Mouse (Mus musculus): ENCODE measurements around the gene Cgrrf1. TPM values are rescaled to one million over a fixed set of nuclear protein-coding genes. Genes with fewer than 3 reads are reported as not detected.

The Cgrrf1 gene
- polyA plus RNA-seq, 1 experiment from 2014 or later: 33.9 TPM

DNA sequence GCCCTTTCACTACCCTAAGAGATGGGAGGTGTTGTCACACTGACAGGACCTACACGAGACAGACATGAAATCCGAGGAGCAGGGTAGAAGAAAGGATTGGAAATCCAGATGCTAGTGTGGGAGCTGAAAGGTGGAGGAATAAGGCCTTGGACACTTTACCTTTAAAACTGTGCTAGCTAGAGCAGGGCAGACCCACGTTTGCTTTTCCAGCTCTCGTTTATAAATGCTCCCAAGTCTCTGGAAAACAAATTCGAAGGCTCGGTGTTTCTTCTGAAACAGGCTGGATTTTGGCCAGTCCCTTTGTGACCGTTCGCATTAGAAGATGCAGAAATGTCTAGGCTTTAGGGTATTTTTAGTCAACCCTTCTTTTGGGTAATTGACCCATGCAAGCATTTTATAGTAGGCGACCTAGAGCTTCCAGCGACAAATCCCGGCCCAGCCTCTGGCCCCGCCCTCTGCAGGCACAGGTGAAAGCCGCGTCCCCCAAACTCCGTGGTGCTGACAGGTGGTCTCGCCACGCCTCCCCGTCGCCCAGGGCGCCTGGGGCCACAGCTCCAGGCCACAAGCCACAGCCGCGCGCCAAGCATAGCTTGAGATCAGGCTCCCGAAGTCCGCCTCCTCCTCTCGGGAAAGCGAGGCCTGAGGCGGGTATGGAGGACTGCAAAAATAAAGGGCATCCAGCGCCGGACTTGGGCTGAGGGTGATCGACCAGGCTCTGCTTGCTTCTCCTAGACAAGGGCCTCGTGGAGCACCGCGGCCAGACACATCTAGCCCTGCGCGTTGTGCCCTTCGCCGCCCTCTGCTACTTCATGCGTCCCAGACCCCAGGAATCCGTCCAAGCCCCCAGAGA lies 49.9 kb downstream of the Cgrrf1 start:
- Histone ChIP-seq H3K27ac (ENCODE audit: low read depth, low read length) (no peak overlapping the region), H3K27me3 (ENCODE audit: control insufficient read depth, insufficient read depth, low read length) (no peaks in the 10 kb centered on the region; the same call in 1 of the 2 replicates), H3K4me3 (ENCODE audit: low read depth, low read length) (peak overlapping the region; percentile 58), H3K9ac (ENCODE audit: low read length) (peak overlapping the region; percentile 71), H3K4me2 (ENCODE audit: low read depth, low read length, severe bottlenecking) (peak overlapping the region; percentile 80), H3K9me3 (ENCODE audit: control insufficient read depth, low read length) (no peaks in the 10 kb centered on the region), H3K36me3 (ENCODE audit: control insufficient read depth, insufficient read depth, low read length) (no peaks in the 10 kb centered on the region), H3K4me1 (replicated peaks; ENCODE audit: control insufficient read depth, insufficient read depth, low read length) (peaks cover 12% of the 10 kb centered on the region; the same call in 1 of the 2 replicates)
- WGBS: 3% methylated on average over 40 of the region's 40 CpGs
- DNase-seq (ENCODE audit: low spot score) (no peak), ATAC-seq (replicated peaks; ENCODE audit: low FRiP score) (peak; percentile 1; the same call in 1 of the 2 replicates)

DNA sequence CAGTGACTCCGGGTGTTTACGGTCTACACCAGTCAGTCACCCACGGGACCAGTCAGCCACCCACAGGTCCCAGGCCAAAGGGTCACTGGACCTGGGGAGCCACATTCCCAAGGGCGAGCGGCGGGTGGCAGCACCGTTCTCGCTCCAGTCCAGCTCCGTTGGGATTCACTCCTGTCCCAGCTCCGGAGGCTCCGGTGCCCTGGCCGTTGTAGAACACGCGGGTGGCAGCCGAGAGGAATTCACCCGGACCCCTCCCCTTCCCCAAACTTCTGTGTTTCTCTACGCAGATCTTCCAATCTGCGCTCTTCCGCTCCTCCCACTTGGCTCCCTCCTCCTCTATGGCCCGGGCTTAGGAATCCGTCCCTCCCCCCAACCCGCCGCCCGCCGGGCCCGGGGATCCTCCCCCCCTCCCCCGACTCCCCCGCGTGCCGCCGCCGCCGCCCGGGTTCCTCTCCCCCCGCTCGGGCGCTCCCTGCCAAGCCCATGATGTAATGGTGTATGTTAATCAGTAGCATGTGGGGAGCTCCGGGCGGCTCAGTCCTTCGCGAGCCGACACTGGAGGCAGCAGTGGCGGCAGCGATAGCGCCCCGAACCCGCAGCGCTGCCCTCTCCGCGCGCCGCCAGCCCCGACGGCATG lies 50.6 kb downstream of the Cgrrf1 start, which contains the start of gene Samd4:
TSS of gene Samd4 (plus strand) at position 424 of the 637 bp plus-strand sequence.
- no peaks in the 10 kb centered on the region for H3K9me3 ChIP-seq (ENCODE audit: control insufficient read depth, low read length)
- H3K36me3 ChIP-seq (ENCODE audit: control insufficient read depth, insufficient read depth, low read length): no peaks in the 10 kb centered on the region
- H3K27me3 ChIP-seq (ENCODE audit: control insufficient read depth, insufficient read depth, low read length): no peaks in the 10 kb centered on the region; the same call in 1 of the 2 replicates
- H3K9ac ChIP-seq (ENCODE audit: low read length): peak within 1 kb of the TSS; percentile 71
- DNase-seq (ENCODE audit: low spot score) (peak; percentile 93), ATAC-seq (replicated peaks; ENCODE audit: low FRiP score) (peak; percentile 78)
- peaks cover 12% of the 10 kb centered on the region; the same call in 1 of the 2 replicates for H3K4me1 ChIP-seq (replicated peaks; ENCODE audit: control insufficient read depth, insufficient read depth, low read length)
- H3K4me3 ChIP-seq (ENCODE audit: low read depth, low read length): peak within 1 kb of the TSS; percentile 58
- WGBS: 1% methylated on average over 46 of the region's 54 CpGs
- peak within 1 kb of the TSS; percentile 68 for H3K27ac ChIP-seq (ENCODE audit: low read depth, low read length)
- peak within 1 kb of the TSS; percentile 80 for H3K4me2 ChIP-seq (ENCODE audit: low read depth, low read length, severe bottlenecking)

DNA sequence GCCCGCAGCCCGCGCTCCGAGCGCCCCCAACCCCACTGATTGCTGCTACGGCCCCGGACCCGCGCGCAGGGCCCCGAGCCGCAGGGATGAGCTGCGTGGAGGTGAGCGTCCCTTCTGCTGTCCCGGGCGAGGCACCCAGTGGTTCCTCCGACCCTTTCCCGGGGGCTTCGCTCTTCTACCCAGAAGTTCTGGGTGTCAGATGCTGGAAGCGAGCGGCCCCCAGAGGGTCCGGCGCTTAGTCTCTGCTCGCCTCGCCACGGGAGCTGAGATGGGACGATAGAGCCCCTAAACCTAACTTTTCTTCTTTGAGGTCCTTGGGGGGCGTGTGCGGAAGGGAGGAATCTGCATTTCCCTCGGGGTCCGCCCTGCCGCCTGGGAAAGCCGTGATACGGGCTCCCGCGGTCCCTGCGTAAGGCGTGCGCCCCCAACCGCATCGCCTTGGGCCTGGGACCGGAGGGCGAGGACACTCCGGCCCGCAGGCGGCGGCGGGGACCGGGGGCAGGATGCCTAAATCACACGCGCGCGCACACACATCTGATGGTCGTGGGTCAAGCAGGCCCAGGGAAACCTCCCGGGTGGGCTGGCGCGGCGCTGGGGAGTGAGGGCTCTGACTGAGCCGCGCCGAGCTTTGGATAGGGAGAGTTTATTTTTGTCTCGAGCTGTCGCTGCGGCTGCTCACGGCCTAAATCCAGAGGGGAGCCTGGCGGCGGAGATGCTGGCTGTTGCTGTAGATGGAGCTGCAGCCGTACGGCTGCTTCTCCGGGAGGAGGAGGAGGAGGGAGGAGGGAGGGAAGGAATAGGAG lies 51.3 kb downstream of the Cgrrf1 start:
- Histone ChIP-seq H3K4me1 (replicated peaks; ENCODE audit: control insufficient read depth, insufficient read depth, low read length) (peaks cover 12% of the 10 kb centered on the region; the same call in 1 of the 2 replicates), H3K4me3 (ENCODE audit: low read depth, low read length) (peak overlapping the region; percentile 58), H3K9me3 (ENCODE audit: control insufficient read depth, low read length) (no peaks in the 10 kb centered on the region), H3K27me3 (ENCODE audit: control insufficient read depth, insufficient read depth, low read length) (no peaks in the 10 kb centered on the region; the same call in 1 of the 2 replicates), H3K27ac (ENCODE audit: low read depth, low read length) (peak overlapping the region; percentile 68), H3K36me3 (ENCODE audit: control insufficient read depth, insufficient read depth, low read length) (no peaks in the 10 kb centered on the region), H3K4me2 (ENCODE audit: low read depth, low read length, severe bottlenecking) (peak overlapping the region; percentile 80), H3K9ac (ENCODE audit: low read length) (peak overlapping the region; percentile 71)
- DNase-seq (ENCODE audit: low spot score) (peak; percentile 82), ATAC-seq (replicated peaks; ENCODE audit: low FRiP score) (peak; percentile 30)
- under 1% methylated on average over 66 of the region's 70 CpGs for WGBS

GRCm38 (mm10) chr14:46883871-46884441 lies 52.0 kb downstream of the Cgrrf1 start:
- peaks cover 12% of the 10 kb centered on the region; the same call in 1 of the 2 replicates for H3K4me1 ChIP-seq (replicated peaks; ENCODE audit: control insufficient read depth, insufficient read depth, low read length)
- H3K27ac ChIP-seq (ENCODE audit: low read depth, low read length): 0 out of 2 replicates have a peak overlapping the region, but pooled peaks have one; percentile 15
- H3K27me3 ChIP-seq (ENCODE audit: control insufficient read depth, insufficient read depth, low read length): no peaks in the 10 kb centered on the region; the same call in 1 of the 2 replicates
- WGBS: 2% methylated on average over 27 of the region's 29 CpGs
- H3K9ac ChIP-seq (ENCODE audit: low read length): peak overlapping the region; percentile 58
- H3K4me3 ChIP-seq (ENCODE audit: low read depth, low read length): peak overlapping the region; percentile 58
- no peaks in the 10 kb centered on the region for H3K9me3 ChIP-seq (ENCODE audit: control insufficient read depth, low read length)
- H3K36me3 ChIP-seq (ENCODE audit: control insufficient read depth, insufficient read depth, low read length): no peaks in the 10 kb centered on the region
- DNase-seq (ENCODE audit: low spot score) (peak; percentile 83), ATAC-seq (replicated peaks; ENCODE audit: low FRiP score) (0 out of 2 replicates have a peak, but pooled peaks have one; percentile 4)
- peak overlapping the region; percentile 80 for H3K4me2 ChIP-seq (ENCODE audit: low read depth, low read length, severe bottlenecking)

DNA sequence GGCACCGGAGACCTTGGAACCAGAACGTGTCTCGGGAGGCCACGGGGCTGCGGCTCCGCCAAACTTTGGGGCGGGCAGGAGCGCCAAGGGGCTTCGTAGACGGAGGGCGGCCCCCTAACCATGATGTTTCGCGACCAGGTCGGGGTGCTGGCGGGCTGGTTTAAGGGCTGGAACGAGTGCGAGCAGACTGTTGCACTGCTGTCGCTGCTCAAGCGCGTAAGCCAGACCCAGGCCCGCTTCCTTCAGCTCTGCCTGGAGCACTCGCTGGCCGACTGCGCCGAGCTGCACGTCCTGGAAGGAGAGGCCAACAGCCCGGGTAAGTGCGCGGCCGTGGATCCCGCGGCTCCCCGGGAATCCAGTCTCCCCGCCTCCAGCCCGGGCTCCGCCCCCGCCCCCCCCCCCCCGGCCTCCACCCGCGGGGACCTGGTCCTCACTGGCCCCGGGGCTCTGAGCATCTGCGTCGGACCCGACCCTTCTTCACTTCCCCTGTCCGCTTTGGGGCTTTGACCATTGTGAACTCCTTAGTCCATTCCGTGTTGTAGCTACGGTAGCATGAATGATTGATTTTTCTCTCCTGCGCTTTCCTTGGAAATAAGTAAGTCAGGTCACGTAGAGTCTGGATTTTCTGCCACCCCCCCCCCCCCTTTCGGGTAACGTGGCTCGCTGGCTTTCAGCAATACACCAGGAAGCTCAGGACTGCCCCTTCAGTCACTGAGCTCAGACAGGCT lies 52.9 kb downstream of the Cgrrf1 start:
- peak; percentile 87 for DNase-seq (ENCODE audit: low spot score)
- Histone ChIP-seq H3K9me3 (ENCODE audit: control insufficient read depth, low read length) (no peaks in the 10 kb centered on the region), H3K4me1 (replicated peaks; ENCODE audit: control insufficient read depth, insufficient read depth, low read length) (peaks cover 12% of the 10 kb centered on the region; the same call in 1 of the 2 replicates), H3K27me3 (ENCODE audit: control insufficient read depth, insufficient read depth, low read length) (no peaks in the 10 kb centered on the region; the same call in 1 of the 2 replicates), H3K4me3 (ENCODE audit: low read depth, low read length) (peak overlapping the region; percentile 58), H3K36me3 (ENCODE audit: control insufficient read depth, insufficient read depth, low read length) (no peaks in the 10 kb centered on the region), H3K9ac (ENCODE audit: low read length) (peak overlapping the region; percentile 58), H3K4me2 (ENCODE audit: low read depth, low read length, severe bottlenecking) (peak overlapping the region; percentile 80), H3K27ac (ENCODE audit: low read depth, low read length) (peak overlapping the region; percentile 41; the same call in 1 of the 2 replicates)
- WGBS: 0% methylated on average over 43 of the region's 52 CpGs
- ATAC-seq (replicated peaks; ENCODE audit: low FRiP score): peak; percentile 61

- DNase-seq (ENCODE audit: low spot score) (no peak), ATAC-seq (replicated peaks; ENCODE audit: low FRiP score) (no peak)
- Histone ChIP-seq H3K27ac (ENCODE audit: low read depth, low read length) (no peak overlapping the region), H3K27me3 (ENCODE audit: control insufficient read depth, insufficient read depth, low read length) (no peaks in the 10 kb centered on the region; the same call in 1 of the 2 replicates), H3K4me3 (ENCODE audit: low read depth, low read length) (peak overlapping the region; percentile 58), H3K36me3 (ENCODE audit: control insufficient read depth, insufficient read depth, low read length) (no peaks in the 10 kb centered on the region), H3K9me3 (ENCODE audit: control insufficient read depth, low read length) (no peaks in the 10 kb centered on the region), H3K4me2 (ENCODE audit: low read depth, low read length, severe bottlenecking) (peak overlapping the region; percentile 80), H3K9ac (ENCODE audit: low read length) (peak overlapping the region; percentile 58; the same call in 1 of the 2 replicates), H3K4me1 (replicated peaks; ENCODE audit: control insufficient read depth, insufficient read depth, low read length) (peaks cover 12% of the 10 kb centered on the region; the same call in 1 of the 2 replicates)
- WGBS: 2% methylated on average over 7 of the region's 7 CpGs
Measured at GRCm38 (mm10) chr14:46885429-46885755, 53.5 kb downstream of the Cgrrf1 start.

DNA sequence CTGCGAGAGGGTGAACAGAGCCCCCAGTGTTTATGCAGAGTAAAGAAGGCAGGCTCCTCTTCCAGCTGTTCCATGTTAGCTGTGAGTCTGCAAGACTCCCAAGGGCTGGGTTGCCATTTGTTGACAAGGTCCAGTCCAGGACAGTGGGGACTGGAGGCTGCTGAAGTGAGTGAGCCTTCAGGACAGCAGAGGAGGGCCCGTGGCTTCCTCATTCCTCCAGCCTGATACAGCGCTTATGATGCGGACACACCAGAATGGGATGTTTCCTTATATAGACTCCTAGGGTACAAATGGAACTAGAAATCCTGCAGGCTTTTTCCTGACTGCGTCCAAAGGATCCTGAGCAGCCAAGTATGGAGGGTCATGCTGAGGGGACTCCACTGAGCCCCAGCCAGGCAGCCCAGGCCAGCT lies 54.0 kb downstream of the Cgrrf1 start:
- Histone ChIP-seq H3K27ac (ENCODE audit: low read depth, low read length) (no peak overlapping the region), H3K4me1 (replicated peaks; ENCODE audit: control insufficient read depth, insufficient read depth, low read length) (peaks cover 12% of the 10 kb centered on the region; the same call in 1 of the 2 replicates)

More for the DNA sequence above, 54.0 kb downstream of the Cgrrf1 start:
- peak overlapping the region; percentile 58; the same call in 1 of the 2 replicates for H3K4me3 ChIP-seq (ENCODE audit: low read depth, low read length)
- no peaks in the 10 kb centered on the region for H3K36me3 ChIP-seq (ENCODE audit: control insufficient read depth, insufficient read depth, low read length)
- H3K27me3 ChIP-seq (ENCODE audit: control insufficient read depth, insufficient read depth, low read length): no peaks in the 10 kb centered on the region; the same call in 1 of the 2 replicates
- no peak overlapping the region for H3K9ac ChIP-seq (ENCODE audit: low read length)
- WGBS: 29% methylated on average over 5 of the region's 5 CpGs
- ATAC-seq (replicated peaks; ENCODE audit: low FRiP score): no peak
- H3K4me2 ChIP-seq (ENCODE audit: low read depth, low read length, severe bottlenecking): peak overlapping the region; percentile 80
- DNase-seq (ENCODE audit: low spot score): peak; percentile 54
- no peaks in the 10 kb centered on the region for H3K9me3 ChIP-seq (ENCODE audit: control insufficient read depth, low read length)

Measured in forebrain, embryonic 11.5 days (tissue).